Mouse (Mus musculus) hematopoietic stem cell, adult 5-6 weeks (primary cell): ENCODE measurements around the gene Lrrc8d. TPM values are rescaled to one million over a fixed set of nuclear protein-coding genes. Genes with fewer than 3 reads are reported as not detected.
A peak's percentile ranks its signal among the peaks of the same experiment; 100 is the strongest.

Experiments
- ATAC-seq, 2 experiments: fragments of 125-278 bp in 1 of 2; replicated peaks in 1 of 2; 2 replicates each; pipeline ENCODE4 v1.8.0; 2016 to 2017; ENCODE audit warnings: inconsistent platforms in 2 of 2, mild to moderate bottlenecking in 2 of 2, moderate number of reproducible peaks in 2 of 2, low read depth in 1 of 2, moderate TSS enrichment in 1 of 2; ENCODE audit not compliant: low FRiP score in 2 of 2, poor library complexity in 2 of 2, severe bottlenecking in 2 of 2, insufficient read depth in 1 of 2, low TSS enrichment in 1 of 2
- total RNA-seq: library from RNA; stranded (forward); fragments of 172-1452, 232-1000 nt; gene quantifications from 2 replicates; pipeline ENCODE4 v1.2.3, GENCODE M21; 2017

Lrrc8d gene
- total RNA-seq, result 23.8 and 25.3 TPM in 2 replicates

DNA sequence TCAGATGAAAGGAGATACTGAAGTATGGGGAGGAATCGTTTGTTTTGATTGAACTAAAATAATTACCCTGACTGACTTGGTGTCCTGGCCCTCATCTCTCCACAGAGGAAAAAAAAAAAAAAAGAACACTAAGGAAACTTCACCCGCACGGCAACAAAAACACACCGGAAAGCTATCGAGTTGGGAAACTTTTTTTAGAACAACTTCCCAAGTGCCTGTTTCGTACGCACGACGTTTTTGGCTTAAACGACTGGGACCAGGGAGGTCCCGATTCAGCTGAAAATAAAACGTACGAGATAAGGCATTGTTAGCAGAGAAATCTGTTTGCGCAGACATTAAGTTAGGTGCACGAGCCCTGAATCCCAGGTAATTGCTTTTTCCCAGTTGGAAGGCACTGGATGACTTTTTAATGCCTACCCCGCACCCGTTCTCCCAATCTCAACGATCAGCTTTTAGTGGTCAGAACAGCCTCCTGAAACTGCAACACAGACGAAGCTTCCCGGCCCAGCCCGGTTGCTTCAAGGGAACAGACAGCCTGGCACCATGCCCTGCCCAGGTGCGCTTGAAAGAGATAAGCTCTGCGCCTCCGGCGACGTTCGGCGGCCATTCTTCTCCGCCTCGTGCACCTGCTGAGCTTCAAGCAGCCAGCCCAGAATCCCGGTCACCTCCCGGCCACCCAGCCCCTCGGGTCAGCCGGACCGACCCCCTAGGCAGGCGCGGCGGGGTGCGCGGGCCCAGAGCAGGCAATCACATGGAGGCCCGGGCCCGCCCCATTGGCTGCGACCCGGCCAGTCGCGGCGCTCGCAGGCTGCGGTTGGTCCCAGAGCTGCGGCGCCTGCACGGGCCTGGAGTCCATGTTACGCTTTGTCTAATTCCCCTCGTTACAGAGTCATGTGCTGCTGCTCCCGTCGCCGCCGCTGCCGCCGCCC, at the start of gene Lrrc8d:
Gene Lrrc8d (plus strand): TSS at position 829 of the 929 bp plus-strand sequence.
- peak; percentile 43 to 47 for ATAC-seq

GRCm38 (mm10) chr5:105650728-105651479, 48.9 kb upstream of the Lrrc8d start:
- ATAC-seq, result peak; percentile 32 to 33; a peak in 2 of 4 replicates

DNA sequence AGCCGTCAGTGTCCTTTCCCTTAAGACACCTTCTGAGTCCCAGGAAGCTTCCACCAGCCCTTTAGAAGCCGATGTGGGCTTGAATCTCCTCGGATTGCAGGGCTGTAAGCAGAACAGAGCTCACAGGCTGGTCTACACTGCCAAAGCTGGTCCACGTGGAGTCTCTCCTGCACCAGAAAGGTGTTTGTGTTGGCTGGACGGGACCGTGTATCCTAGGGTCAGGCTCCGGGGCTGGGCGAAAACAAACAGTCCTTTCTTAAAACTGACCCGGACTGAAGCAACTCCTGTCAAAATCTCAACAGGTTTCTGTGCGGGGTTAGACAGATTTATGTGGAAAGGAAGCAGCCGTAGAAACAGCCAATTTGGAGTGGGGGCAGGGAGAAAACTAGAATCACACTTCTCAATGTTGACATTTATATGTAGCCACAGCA, 48.2 kb upstream of the Lrrc8d start:
- ATAC-seq, result no peak

DNA sequence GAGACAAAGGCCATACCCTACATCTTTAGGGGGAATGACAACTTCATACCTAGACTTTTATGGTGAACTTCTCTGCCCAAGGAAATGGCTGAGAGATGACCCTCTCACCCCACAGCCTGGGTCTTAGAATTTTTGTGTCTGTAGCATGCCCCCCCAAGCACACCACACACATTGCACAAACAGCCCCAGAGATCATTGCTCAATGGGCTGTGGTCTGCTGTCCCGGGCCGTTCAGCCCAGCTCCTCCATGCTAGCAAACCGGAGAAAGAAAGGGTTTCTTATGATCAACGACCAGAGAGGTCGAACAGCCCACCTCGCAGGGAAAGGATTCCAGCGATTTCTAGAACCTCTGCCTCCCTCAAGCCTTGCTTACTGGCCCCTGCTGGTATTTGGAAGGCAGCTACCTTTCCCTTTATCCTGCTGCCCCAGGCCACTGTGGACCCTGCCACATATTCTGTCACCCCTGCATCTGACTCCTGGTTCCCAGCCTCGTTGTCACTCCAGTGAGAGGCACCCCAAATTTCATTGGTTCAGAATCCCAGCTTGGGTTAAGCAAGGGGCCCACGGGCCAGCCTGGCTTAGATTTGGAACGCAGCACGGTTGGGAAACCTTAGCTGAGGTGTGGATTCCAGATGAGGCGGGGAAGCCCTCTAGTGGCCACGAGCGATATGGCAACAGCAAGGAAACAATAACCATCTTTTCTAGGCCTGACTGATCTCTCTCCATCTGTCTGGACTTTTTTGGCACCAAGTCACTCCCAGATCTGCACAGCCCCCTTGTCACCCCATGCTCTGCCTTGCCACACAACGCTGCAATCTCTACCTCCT, 45.3 kb upstream of the Lrrc8d start:
- peak; percentile 57 to 78 for ATAC-seq

DNA sequence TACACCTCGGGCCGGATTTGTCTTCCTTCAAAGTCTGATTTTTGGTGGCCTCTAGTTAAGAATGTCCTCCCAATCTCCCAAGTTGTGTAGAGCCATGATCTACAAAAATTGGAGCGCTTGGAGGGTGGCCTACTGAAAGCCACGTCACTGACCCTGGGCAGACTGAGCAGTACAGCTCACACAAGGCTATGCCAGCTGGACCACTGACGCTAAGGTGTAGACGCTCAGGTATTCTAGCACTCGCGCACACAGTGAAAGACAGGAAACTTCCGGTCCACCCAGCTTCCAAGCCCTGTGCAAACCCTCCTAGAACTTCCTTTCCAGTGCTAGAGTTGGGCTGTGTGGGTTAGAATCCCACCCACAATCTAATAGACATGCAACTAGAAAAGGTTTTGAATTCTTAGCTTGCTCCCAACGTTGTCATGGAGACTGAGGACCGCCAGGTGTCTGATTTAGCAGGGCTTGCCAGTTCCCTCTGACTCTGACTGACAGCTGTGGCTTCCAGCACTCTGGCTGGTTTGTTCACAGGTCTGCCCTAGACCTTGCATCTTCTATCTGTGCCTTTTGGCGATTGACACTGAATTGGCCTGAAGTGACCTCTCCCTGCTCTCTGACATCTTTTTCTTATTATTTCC, 44.6 kb upstream of the Lrrc8d start:
- ATAC-seq, result no peak

- peak; percentile 46 to 58 for ATAC-seq
Observed at GRCm38 (mm10) chr5:105661894-105662293, 37.9 kb upstream of the Lrrc8d start.

DNA sequence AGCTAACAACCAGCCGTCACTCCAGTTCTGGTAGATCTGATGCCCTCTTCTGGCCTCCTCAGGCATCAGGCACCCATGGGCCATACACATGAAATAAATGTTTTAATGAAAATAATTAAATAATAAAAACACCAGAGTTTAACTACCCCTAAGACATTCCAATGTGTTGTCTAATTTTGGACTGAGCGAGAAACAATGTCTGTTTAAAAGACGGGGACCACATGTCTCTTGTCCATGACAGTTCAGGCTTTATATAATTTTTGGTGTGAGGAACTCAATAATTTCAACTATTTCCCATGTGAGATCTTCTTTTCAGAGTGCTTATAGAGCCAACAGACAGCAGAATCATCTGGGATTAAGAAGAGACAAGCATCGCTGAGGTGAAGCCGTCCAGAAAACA, 32.8 kb upstream of the Lrrc8d start:
- no peak for ATAC-seq

- no peak for ATAC-seq
Observed at GRCm38 (mm10) chr5:105667411-105667810, 32.4 kb upstream of the Lrrc8d start.

DNA sequence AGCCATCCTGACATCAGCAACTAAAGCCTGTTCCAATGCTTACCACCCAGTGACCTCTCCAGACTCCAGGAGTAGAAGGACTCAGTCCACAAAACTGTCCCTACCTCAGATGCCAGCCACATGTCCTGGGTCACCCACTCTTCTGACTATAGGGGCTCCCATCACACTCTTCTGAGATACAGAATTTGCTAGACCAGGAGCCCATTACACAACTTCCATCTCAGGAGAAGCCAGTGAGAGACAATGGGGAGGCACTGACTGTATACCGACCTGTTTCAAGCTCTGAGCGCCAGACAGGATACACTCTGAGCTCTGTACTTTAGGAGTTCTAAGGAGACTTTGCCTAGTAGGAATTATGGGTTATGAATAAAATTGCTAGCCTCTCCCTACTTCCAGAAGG, 30.7 kb upstream of the Lrrc8d start:
- 0 out of 4 replicates have a peak, but pooled peaks of 1 of the 2 experiments have one; percentile 7 for ATAC-seq

DNA sequence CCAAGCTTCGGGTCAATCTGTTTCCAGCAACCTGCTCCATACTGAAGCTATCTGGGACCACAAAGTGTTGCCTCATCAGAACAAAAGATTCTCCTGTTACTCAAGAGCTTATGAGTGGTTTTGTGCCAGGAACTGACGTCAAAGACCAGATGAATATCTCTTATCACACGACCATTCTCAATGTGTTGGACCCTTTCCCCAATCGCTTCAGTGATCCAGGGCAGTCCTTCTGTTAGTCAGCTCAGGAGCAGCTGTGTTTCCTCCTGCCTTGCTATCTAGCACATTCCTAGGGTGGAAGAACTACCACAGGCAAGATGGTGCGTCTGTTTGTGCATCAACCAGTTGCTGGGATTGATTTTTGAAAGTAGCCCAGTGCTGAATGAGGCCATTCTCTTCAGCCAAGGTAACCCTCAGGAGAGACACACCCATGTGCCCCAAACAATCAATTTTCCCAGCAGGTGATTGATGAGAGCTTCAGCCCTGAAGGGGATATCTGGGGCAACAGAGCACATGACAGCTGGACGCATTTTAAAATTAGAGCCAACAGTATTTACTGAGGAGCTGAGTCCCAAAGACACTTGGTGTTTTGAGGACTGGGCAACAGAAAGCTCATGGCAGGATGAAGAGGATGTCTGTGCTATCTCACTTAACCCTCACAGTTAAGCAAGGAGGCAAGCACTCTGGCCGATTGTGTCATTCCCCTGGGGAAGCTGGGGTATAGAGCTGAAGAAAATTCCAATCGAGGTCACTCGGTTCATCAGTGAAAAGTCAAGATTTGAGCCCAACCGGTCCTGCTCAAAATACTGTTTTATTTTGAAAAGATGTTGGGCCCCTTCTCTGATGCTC, 30.0 kb upstream of the Lrrc8d start:
- ATAC-seq, result peak in 1 of 2 experiments; percentile 48; a peak in 1 of 4 replicates

DNA sequence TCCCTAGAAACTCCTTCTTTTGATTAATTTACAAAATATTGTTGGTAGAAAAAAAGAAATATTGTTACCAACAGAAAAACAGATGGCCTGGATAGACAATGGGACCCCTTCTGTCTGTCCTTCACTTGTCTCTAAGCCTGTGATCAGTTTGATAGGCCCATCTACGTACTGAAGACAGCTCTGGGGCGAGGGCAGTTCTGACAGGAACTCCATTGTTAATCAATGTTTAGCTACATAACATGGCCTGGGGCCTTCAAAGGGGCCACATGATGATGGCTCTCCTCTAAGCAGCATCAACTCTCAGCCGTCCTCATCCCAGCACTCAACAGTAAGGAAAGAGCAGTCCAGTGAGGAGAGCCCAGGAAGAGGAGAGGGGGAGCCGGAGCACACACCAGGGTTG, 27.4 kb upstream of the Lrrc8d start:
- ATAC-seq, result no peak

DNA sequence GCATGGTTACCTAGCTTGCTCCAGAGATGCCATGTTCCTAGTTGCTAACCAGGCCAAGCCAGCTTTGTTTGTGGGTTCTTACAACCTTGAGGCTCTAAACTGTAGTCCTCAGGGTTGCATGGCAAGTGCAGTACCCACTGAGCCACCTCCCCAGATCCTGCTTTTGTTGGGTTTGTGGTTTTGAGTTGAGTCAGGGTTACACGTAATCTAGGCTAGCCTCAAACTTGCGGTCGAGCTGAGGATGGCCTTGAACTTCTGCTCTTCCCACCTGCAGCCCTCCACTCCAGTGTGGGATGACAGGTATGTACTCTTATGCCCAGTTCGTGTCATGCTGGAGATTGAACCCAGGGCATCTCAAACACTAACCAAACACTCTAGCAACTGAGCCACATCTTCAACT, 24.3 kb upstream of the Lrrc8d start:
- no peak for ATAC-seq

GRCm38 (mm10) chr5:105677071-105677470, 22.7 kb upstream of the Lrrc8d start:
- ATAC-seq, result no peak

- no peak for ATAC-seq
Observed at GRCm38 (mm10) chr5:105678243-105678642, 21.5 kb upstream of the Lrrc8d start.

DNA sequence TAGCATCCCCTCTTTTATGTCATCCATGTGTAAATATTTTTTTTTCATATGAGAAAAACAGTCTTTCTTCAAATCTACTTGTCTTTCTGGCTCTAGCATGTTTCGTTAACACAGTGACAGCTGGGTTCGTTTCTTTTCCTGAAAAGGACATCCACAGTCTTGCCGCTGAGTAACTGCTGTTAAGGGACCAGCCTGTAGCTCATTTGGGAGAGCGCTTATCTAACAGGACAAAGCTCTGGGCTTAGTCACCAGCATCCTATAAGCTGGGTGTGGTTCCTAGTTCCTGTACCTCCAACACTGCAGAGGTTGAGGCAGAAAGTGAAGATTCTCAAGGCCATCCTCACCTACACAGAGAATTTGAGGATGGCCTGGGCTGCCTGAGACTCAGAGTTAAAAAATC, 20.5 kb upstream of the Lrrc8d start:
- no peak for ATAC-seq
